Mouse (Mus musculus) kidney, adult 2 months (tissue): ENCODE measurements at regions not wholly inside any gene's neighbourhood (a gene's known extent, or its start where the extent isn't known, plus 50 kb on each side); places are given as distances from the start of the nearest gene placed in this dataset.

Experiments used
- CTCF ChIP-seq: fragments of 200-500 bp; conservative IDR thresholded peaks from 2 replicates; pipeline ENCODE4 v1.5.1; 2011; ENCODE audit warnings: low read depth, mild to moderate bottlenecking, control low read depth, low read length, moderate library complexity, mixed read lengths; ENCODE audit not compliant: insufficient read depth, insufficient read length
- POLR2A ChIP-seq: fragments of 200-500 bp; IDR thresholded peaks from one replicate; pipeline ENCODE4 v1.6.1; 2011; ENCODE audit warnings: low read depth, low read length, control low read depth

GRCm38 (mm10) chr3:8006273-8006672, 1386.0 kb upstream of the 1700008P02Rik start:
- TF ChIP-seq POLR2A (no peak), CTCF (no peak)
